Mouse (Mus musculus) intestine, embryonic 14.5 days (tissue): ENCODE data around the gene Uox. TPM values are rescaled to one million over a fixed set of nuclear protein-coding genes. Genes with fewer than 3 reads are reported as not detected.

ENCODE experiments used
- ATAC-seq: fragments of 200-750 bp; cut with Nextera tagmentation; replicated peaks from 2 replicates; pipeline ENCODE4 v1.8.0; 2017; ENCODE audit warnings: low read depth, moderate number of reproducible peaks, moderate TSS enrichment, moderate library complexity; ENCODE audit not compliant: low FRiP score, low TSS enrichment
- DNase-seq: peaks from one replicate; pipeline ENCODE4 v3.0.0-alpha.2; 2018; ENCODE audit warnings: low spot score
- H3K27ac ChIP-seq: fragments of 300-500 bp; sonication (generic); 2 replicates; pipeline ENCODE4 v1.5.1; 2014; ENCODE audit warnings: low read depth, mild to moderate bottlenecking, control low read depth
- H3K27me3 ChIP-seq: fragments of 300-500 bp; sonication (generic); replicated peaks from 2 replicates; pipeline ENCODE4 v1.6.1; 2014; ENCODE audit warnings: low read length, control low read depth; ENCODE audit not compliant: control insufficient read depth, insufficient read depth
- H3K36me3 ChIP-seq: fragments of 300-500 bp; sonication (generic); 2 replicates; pipeline ENCODE4 v1.6.1; 2014; ENCODE audit warnings: low read length, control low read depth; ENCODE audit not compliant: control insufficient read depth, insufficient read depth
- H3K4me1 ChIP-seq: fragments of 300-500 bp; sonication (generic); replicated peaks from 2 replicates; pipeline ENCODE4 v1.6.1; 2014; ENCODE audit warnings: low read length, control low read depth, mixed read lengths; ENCODE audit not compliant: control insufficient read depth, insufficient read depth
- H3K4me2 ChIP-seq: fragments of 300-500 bp; sonication (generic); 2 replicates; pipeline ENCODE4 v1.6.1; 2014; ENCODE audit warnings: low read length
- H3K4me3 ChIP-seq: fragments of 300-500 bp; sonication (generic); 2 replicates; pipeline ENCODE4 v1.5.1; 2014; ENCODE audit warnings: low read depth, low read length, control low read depth, mixed read lengths
- H3K9ac ChIP-seq: fragments of 300-500 bp; sonication (generic); 2 replicates; pipeline ENCODE4 v1.6.1; 2014; ENCODE audit warnings: mild to moderate bottlenecking, low read length
- H3K9me3 ChIP-seq: fragments of 300-500 bp; sonication (generic); 2 replicates; pipeline ENCODE4 v1.6.1; 2016; ENCODE audit warnings: low read length, control low read depth; ENCODE audit not compliant: control insufficient read depth
- WGBS: fragments of 180-500 bp; shearing (Covaris S2); extraction: QIAGEN DNeasy Blood & Tissue Kit; methylation state at CpG from one replicate; pipeline ENCODE4 v1.1.7; 2014; 5-methylcytosine and 5-hydroxymethylcytosine counted together
- polyA plus RNA-seq: library from polyadenylated mRNA; unstranded; fragments of >200 nt; fragmentation: Nextera tagmentation; extraction: Ambion mirVana; gene quantifications from 2 replicates; pipeline ENCODE4 v1.2.1, GENCODE M21; 2014

Gene Uox
- polyA plus RNA-seq, 1 experiment from 2014 or later, result not detected

DNA sequence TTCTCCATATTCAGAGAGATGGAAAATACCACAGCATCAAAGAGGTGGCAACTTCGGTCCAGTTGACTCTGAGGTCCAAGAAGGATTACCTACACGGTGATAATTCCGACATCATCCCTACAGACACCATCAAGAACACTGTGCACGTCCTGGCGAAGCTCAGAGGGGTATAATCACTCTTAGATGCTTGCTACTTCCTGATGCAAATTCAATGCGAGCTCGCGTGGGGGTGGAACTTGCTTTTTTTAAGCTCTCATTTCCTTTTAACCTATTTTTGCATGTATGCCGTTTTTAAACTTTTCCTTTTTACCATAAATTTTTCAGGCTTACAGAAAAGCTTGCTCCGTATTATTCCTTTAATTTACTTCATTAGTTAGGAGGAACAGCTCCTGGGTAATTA lies 40.1 kb downstream of the Uox start:
- Histone ChIP-seq H3K27ac (no peak overlapping the region), H3K36me3 (no peaks in the 10 kb centered on the region), H3K4me1 (no peaks in the 10 kb centered on the region), H3K9ac (no peak overlapping the region), H3K4me2 (no peak overlapping the region), H3K9me3 (no peaks in the 10 kb centered on the region), H3K27me3 (no peaks in the 10 kb centered on the region), H3K4me3 (no peak overlapping the region)
- 83% methylated on average over 10 of the region's 10 CpGs for WGBS
- no peak for DNase-seq
- ATAC-seq, result no peak

DNA sequence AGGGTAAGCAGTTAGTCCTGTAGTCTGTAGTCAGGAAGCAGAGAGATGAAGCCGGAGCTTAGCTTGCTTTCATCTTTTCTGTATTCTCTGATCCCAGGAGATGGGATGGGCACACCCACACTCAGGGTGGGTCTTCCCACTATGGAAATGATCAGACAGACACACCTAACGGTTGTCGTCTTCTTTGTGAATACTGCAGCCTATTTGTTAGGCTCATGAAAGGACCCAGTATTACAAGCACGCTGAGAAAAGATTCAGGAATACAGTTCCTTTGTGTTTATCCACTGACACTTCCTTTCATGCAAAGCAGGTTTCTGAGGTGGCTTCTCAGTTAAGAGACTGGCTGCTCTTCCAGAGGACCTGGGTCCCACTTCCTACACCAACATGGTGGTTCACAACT lies 41.0 kb downstream of the Uox start:
- no peaks in the 10 kb centered on the region for H3K27me3 ChIP-seq
- no peak overlapping the region for H3K27ac ChIP-seq
- H3K4me3 ChIP-seq, result no peak overlapping the region
- H3K36me3 ChIP-seq, result no peaks in the 10 kb centered on the region
- 83% methylated on average over 4 of the region's 4 CpGs for WGBS
- H3K4me1 ChIP-seq, result no peaks in the 10 kb centered on the region
- DNase-seq, result no peak
- ATAC-seq, result no peak
- H3K9me3 ChIP-seq, result no peaks in the 10 kb centered on the region
- H3K9ac ChIP-seq, result no peak overlapping the region
- no peak overlapping the region for H3K4me2 ChIP-seq

DNA sequence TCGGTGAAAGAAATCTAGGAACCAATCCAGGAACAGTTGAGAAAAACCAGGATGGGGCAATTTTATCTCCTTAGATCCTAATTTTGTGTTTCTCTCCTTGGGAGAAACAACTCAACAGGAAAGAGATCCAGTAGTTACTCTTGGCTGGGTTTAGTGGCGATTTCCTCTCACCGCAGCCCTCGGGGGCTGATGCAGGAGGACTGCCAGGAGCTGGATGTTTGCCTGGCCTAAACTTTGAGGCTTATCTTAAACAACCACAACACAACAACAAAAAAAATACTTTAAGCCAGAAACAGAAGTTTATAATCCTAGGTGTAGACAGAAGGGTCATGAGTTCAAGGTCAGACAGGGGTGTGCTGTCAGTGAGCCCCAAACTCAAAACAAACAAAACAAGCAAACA lies 41.6 kb downstream of the Uox start:
- Histone ChIP-seq H3K27ac (no peak overlapping the region), H3K4me2 (no peak overlapping the region), H3K27me3 (no peaks in the 10 kb centered on the region), H3K4me3 (no peak overlapping the region), H3K36me3 (no peaks in the 10 kb centered on the region), H3K9ac (no peak overlapping the region), H3K4me1 (no peaks in the 10 kb centered on the region), H3K9me3 (no peaks in the 10 kb centered on the region)
- WGBS, result 73% methylated on average over 4 of the region's 4 CpGs
- ATAC-seq (no peak), DNase-seq (no peak)

DNA sequence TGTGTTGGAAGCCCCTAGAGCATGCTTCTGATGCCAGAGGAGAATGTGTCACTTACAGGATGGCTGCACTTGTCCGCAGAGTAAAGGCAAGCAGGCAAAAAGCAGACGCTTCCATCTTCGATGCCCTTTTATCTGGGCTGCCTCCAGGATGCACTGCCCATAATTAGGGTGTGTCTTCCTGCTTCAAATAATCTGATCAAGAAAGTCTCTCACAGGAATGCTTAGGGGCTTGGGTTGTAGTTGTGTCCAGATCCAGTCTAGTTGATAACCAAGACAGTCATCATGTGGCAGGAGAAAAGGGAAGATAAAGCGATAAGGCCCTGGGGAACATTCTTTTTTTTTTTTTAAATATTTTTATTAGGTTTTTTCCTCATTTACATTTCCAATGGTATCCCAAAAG lies 45.3 kb downstream of the Uox start, which contains the start of gene Dnase2b:
TSS of gene Dnase2b (minus strand) at position 101 of the 400 bp plus-strand sequence.
- no peaks in the 10 kb centered on the region for H3K9me3 ChIP-seq
- H3K27ac ChIP-seq, result no peak within 1 kb of the TSS
- H3K36me3 ChIP-seq, result no peaks in the 10 kb centered on the region
- 93% methylated on average over 4 of the region's 4 CpGs for WGBS
- no peak for DNase-seq
- ATAC-seq, result no peak
- H3K4me1 ChIP-seq, result no peaks in the 10 kb centered on the region
- no peak within 1 kb of the TSS for H3K4me2 ChIP-seq
- H3K27me3 ChIP-seq, result no peaks in the 10 kb centered on the region
- no peak within 1 kb of the TSS for H3K4me3 ChIP-seq
- H3K9ac ChIP-seq, result no peak within 1 kb of the TSS

DNA sequence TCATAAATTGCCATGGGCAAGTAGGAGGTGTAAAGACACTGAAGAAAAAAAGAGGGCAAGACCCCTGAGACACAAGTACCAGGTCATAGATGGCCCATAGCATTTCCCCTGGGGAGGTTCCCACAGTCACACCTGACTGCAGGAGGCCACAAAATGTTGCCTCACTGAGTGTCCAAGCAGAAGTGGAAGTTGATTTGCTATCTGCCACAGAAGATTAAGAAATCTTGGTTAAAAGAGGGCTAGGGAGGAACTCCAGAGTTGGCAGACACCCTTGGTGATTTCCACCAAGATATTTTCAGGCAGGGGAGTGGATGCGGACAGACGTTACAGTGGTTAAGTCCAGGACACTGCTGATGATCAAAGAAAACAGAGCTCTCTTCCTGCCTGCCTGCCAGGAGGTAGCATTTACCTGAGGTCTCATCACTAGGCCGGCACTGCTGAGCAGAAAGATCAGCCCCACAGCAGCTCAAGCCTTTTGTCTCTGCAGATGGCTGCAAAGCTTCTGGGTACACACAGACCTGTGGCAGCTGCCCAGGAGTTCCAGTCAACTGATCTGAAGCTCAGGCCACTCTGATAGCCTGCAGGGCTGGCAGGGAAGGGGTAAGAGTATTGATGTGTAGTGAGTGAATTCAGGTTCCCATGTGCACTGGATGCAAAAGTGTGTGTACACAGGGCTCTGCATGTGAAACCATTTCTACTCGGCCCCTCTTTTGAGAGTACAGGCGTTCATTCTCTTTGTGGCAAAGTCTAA lies 46.5 kb downstream of the Uox start:
- ATAC-seq (no peak), DNase-seq (no peak)
- Histone ChIP-seq H3K27ac (no peak overlapping the region), H3K27me3 (no peaks in the 10 kb centered on the region), H3K9me3 (no peaks in the 10 kb centered on the region), H3K4me2 (no peak overlapping the region), H3K9ac (no peak overlapping the region), H3K36me3 (no peaks in the 10 kb centered on the region), H3K4me3 (no peak overlapping the region), H3K4me1 (no peaks in the 10 kb centered on the region)
- WGBS, result 76% methylated on average over 5 of the region's 5 CpGs

DNA sequence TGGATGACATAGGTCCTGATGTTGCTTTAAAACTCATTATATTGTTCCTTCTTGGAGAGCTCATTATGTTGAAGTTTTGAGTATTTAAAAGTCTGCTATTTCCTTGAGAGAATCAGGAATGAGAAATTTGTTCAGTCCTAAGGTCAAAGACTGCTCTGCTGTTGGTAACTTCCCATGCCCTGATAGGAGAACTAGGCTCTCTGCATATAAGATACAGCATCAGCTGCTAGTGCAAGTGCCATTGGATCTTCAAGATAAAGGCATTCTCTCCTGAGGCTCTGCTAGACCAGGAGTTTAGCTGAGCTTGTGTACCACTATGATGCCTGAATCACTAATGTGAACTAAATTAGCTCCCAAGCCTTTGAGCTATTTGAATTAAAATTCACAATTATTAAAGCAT lies 47.7 kb downstream of the Uox start:
- Histone ChIP-seq H3K27me3 (no peaks in the 10 kb centered on the region), H3K9me3 (no peaks in the 10 kb centered on the region), H3K4me2 (no peak overlapping the region), H3K36me3 (no peaks in the 10 kb centered on the region), H3K9ac (no peak overlapping the region), H3K4me3 (no peak overlapping the region), H3K27ac (no peak overlapping the region), H3K4me1 (no peaks in the 10 kb centered on the region)
- no peak for ATAC-seq
- no peak for DNase-seq

DNA sequence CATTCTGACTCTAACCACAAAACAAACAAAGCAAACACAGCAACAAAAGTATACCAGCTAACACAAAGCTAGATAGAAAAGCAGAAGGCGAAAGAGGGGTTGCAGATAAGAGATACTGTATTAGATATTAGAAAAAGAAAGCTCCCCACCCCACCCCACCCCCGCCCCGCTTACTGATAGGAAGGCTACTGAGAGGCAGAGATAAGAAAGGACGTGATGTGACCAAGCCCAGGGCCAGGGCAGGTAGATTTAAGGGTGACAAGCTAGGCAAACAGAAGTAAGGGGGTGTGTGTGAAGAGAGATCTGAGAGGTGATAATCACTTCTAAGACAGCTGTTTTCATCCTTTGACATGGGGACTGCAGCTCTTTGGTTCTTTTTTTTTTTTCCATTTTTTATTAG lies 48.1 kb downstream of the Uox start:
- Histone ChIP-seq H3K4me3 (no peak overlapping the region), H3K27me3 (no peaks in the 10 kb centered on the region), H3K36me3 (no peaks in the 10 kb centered on the region), H3K9me3 (no peaks in the 10 kb centered on the region), H3K4me1 (no peaks in the 10 kb centered on the region), H3K4me2 (no peak overlapping the region), H3K9ac (no peak overlapping the region), H3K27ac (no peak overlapping the region)
- 62% methylated on average over 4 of the region's 4 CpGs for WGBS
- no peak for DNase-seq
- ATAC-seq, result no peak

DNA sequence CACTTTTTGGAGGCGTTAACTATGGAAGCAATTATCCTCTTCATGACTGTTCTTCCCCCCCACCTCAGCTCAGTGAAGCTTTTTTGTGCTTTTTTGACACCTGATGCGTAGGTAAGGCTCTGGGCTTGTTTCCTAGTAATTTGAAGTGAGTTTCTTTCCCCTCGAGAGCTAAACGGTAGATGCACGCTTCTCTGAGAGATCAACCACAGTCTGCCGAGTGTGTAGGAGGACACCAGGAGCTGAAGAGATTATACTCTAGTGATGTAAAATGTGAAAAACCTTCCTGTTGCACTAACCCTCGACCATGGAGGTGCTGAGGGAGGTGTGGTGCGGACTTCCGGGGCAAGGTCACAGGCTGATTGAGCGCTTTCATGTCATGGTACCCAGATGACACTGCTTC lies 49.9 kb downstream of the Uox start:
- Histone ChIP-seq H3K4me2 (no peak overlapping the region), H3K36me3 (no peaks in the 10 kb centered on the region), H3K4me3 (no peak overlapping the region), H3K9ac (no peak overlapping the region), H3K4me1 (no peaks in the 10 kb centered on the region), H3K27ac (no peak overlapping the region), H3K27me3 (no peaks in the 10 kb centered on the region), H3K9me3 (no peaks in the 10 kb centered on the region)
- 84% methylated on average over 10 of the region's 10 CpGs for WGBS
- no peak for DNase-seq
- ATAC-seq, result no peak

DNA sequence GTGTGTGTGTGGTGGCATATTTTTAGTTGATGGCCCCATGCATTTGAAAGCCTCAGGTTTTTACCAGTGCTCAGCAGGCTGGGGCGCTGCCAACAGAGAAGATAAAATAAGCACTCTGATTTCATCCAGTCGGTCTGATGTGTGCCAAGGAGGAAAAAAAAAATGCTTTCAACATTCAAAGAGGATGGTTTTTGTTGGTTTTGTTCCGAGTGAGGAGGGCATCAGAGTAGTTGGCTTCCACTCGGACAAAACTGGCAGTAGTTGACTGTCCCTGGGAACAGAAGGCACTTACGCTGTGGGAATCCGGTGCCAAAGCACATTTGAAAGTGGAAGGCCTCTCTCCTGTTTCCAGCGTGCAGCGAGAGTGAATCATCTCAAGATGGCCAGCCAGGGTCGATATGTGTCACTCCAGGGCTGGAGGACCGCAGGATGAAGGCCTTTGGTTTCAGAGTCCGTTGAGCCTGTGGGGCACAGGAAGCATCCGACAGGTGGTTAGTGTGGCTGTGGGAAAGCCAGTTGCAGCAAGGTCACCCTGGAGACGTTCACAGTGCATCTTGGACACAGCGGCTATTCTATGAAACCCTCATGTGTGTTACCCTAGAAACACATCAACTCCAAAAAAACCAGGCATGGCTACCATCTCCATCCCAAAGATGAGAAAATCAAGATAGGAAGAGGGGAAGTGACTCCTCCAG lies 50.5 kb downstream of the Uox start:
- DNase-seq, result no peak
- Histone ChIP-seq H3K4me3 (no peak overlapping the region), H3K9me3 (no peaks in the 10 kb centered on the region), H3K36me3 (no peaks in the 10 kb centered on the region), H3K27ac (no peak overlapping the region), H3K4me2 (no peak overlapping the region), H3K9ac (no peak overlapping the region), H3K27me3 (no peaks in the 10 kb centered on the region), H3K4me1 (no peaks in the 10 kb centered on the region)
- 84% methylated on average over 14 of the region's 14 CpGs for WGBS
- ATAC-seq, result no peak
